Mouse (Mus musculus) megakaryocyte, adult 5-6 weeks (primary cell): ENCODE results near the gene Senp2. TPM values are rescaled to one million over a fixed set of nuclear protein-coding genes. Genes with fewer than 3 reads are reported as not detected.

Source experiments
- ATAC-seq: 2 replicates; pipeline ENCODE4 v1.8.0; 2016; ENCODE audit warnings: mild to moderate bottlenecking, inconsistent platforms; ENCODE audit not compliant: poor library complexity, severe bottlenecking
- total RNA-seq, 2 experiments: library from RNA; stranded (forward) in 1 of 2; stranded (reverse) in 1 of 2; fragments of 153-499, 151-499 nt in 1 of 2; fragments of 221-1000, 200-1000 nt in 1 of 2; gene quantifications; 2 replicates each; pipeline versions ENCODE4 v1.2.3 to v1.2.4; 2015 to 2017

Gene Senp2
- total RNA-seq, 2 experiments from 2014 or later: 45.5 to 52.5 TPM

DNA sequence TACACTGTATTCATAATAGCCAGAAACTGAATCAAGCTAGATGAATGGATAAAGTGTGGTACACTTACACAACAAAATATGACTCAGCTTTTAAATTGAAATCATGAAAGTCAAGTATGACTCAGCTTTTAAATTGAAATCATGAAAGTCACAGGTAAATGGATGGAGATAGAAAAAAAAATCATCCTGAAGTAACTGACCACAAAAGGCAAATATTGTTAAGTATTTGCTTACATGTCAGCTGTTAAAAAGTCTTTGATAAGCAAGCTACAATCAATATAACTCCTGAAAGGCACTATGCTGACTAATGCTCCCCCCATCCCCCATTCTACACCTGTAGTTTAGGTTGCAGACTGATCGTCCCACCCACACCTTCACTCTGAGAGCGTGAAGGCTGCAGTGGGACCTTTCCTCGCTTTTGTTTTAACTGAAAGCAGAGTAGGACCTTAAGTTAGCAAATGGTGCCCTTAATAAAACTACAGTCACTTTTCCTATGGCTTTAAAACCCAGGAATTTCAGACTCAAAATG lies 82.0 kb downstream of the Senp2 start:
- ATAC-seq: no peak

DNA sequence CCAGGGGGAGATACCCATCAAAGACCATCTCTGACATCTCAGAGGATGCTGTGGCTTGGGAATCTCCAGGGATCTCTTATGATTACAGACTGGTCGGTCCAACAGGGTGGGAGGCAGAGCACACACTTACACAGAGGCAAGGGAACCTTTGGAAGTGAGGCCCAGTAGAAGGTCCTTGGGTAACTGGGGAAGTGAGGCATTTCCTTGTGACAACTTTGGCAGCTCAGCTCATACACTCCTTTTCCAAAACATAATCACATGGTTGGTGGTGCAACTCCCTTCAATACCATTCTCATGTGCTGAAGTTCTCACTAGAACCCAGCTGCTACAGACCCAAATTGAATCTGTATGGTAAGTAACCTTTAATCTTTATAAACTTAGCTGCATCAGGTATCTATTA lies 86.5 kb downstream of the Senp2 start:
- no peak for ATAC-seq

DNA sequence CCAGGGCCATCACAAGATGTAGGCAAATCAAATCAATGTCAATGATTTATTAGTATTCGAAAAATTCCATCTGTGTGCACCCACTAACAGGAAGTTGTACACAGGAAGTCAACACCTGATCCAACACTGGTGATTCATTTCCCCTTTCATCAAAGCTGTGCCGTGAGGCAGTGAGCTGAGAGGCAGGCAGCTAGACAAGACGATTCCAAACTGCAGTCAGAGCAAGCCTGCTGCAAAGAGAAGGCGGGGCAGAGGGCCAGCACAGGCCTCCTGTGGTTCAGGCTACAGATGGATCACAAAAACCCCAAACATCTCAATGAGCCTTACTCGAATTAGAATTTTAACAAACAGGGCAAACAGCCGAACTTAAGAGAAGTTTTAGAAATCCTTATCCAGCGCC lies 88.4 kb downstream of the Senp2 start:
- ATAC-seq: peak; percentile 51

Other genes with a start within 250 kb of the Senp2 start
- gene Ehhadh, start 221.7 kb upstream of the Senp2 start, total RNA-seq (2015): 1.3 TPM in 2 replicates
- 0.81 and 1.6 TPM in 2 replicates for gene Ehhadh, start 221.7 kb upstream of the Senp2 start, total RNA-seq (2017)
- gene Map3k13, start 215.1 kb upstream of the Senp2 start, total RNA-seq (2015): 0.04 TPM in 1 of 2 replicates, not detected in the other
- gene Map3k13, start 215.1 kb upstream of the Senp2 start, total RNA-seq (2017): 0.08 TPM in 1 of 2 replicates, not detected in the other
- gene Tmem41a, start 61.9 kb upstream of the Senp2 start, total RNA-seq (2015): 7.9 and 8.0 TPM in 2 replicates
- 3.0 and 4.1 TPM in 2 replicates for gene Tmem41a, start 61.9 kb upstream of the Senp2 start, total RNA-seq (2017)
- gene Liph, start 13.8 kb upstream of the Senp2 start, total RNA-seq (2015): not detected in 2 replicates
- 0.84 TPM in 1 of 2 replicates, not detected in the other for gene Liph, start 13.8 kb upstream of the Senp2 start, total RNA-seq (2017)
- gene Igf2bp2, start 153.8 kb downstream of the Senp2 start, total RNA-seq (2015): 0.32 and 0.49 TPM in 2 replicates
- 0.45 and 0.99 TPM in 2 replicates for gene Igf2bp2, start 153.8 kb downstream of the Senp2 start, total RNA-seq (2017)